Mouse (Mus musculus) liver, embryonic 15.5 days (tissue): ENCODE measurements at regions not wholly inside any gene's neighbourhood (a gene's known extent, or its start where the extent isn't known, plus 50 kb on each side); places are given as distances from the start of the nearest gene placed in this dataset.

Experiments used
- ATAC-seq: fragments of 200-750 bp; cut with Nextera tagmentation; 2 replicates; pipeline ENCODE4 v1.8.0; 2017; ENCODE audit warnings: moderate number of reproducible peaks, mild to moderate bottlenecking, moderate library complexity; ENCODE audit not compliant: insufficient read depth
- H3K27ac ChIP-seq: fragments of 300-500 bp; sonication (generic); replicated peaks from 2 replicates; pipeline ENCODE4 v1.5.1; 2015; ENCODE audit warnings: mild to moderate bottlenecking, inconsistent platforms
- H3K27me3 ChIP-seq: fragments of 300-500 bp; sonication (generic); 2 replicates; pipeline ENCODE4 v1.6.1; 2015; ENCODE audit warnings: mild to moderate bottlenecking, inconsistent platforms
- H3K36me3 ChIP-seq: fragments of 300-500 bp; sonication (generic); replicated peaks from 2 replicates; pipeline ENCODE4 v1.6.1; 2015; ENCODE audit warnings: moderate library complexity, mild to moderate bottlenecking, inconsistent platforms
- H3K4me1 ChIP-seq: fragments of 300-500 bp; sonication (generic); replicated peaks from 2 replicates; pipeline ENCODE4 v1.6.1; 2015; ENCODE audit warnings: inconsistent platforms
- H3K4me2 ChIP-seq: fragments of 300-500 bp; sonication (generic); 2 replicates; pipeline ENCODE4 v1.6.1; 2015; ENCODE audit warnings: moderate library complexity, mild to moderate bottlenecking, inconsistent platforms
- H3K4me3 ChIP-seq: fragments of 300-500 bp; sonication (generic); replicated peaks from 2 replicates; pipeline ENCODE4 v1.5.1; 2015; ENCODE audit warnings: mild to moderate bottlenecking, inconsistent platforms
- H3K9ac ChIP-seq: fragments of 300-500 bp; sonication (generic); 2 replicates; pipeline ENCODE4 v1.6.1; 2015; ENCODE audit warnings: moderate library complexity, mild to moderate bottlenecking, inconsistent platforms
- H3K9me3 ChIP-seq: fragments of 300-500 bp; sonication (generic); replicated peaks from 2 replicates; pipeline ENCODE4 v1.6.1; 2016; ENCODE audit warnings: inconsistent platforms
- WGBS: fragments of 180-500 bp; shearing (Covaris S2); methylation state at CpG from one replicate; pipeline ENCODE4 v1.1.7; 2015; ENCODE audit warnings: mixed read lengths; ENCODE audit not compliant: insufficient replicate concordance; 5-methylcytosine and 5-hydroxymethylcytosine counted together

- no peaks in the 10 kb centered on the region for H3K36me3 ChIP-seq
- WGBS = 67% methylated on average over 9 of the region's 9 CpGs
- peaks cover 7% of the 10 kb centered on the region; the same call in 1 of the 2 replicates for H3K27me3 ChIP-seq
- no peaks in the 10 kb centered on the region for H3K9me3 ChIP-seq
- H3K27ac ChIP-seq = no peak overlapping the region
- ATAC-seq = no peak
- H3K4me3 ChIP-seq = no peak overlapping the region
- no peak overlapping the region for H3K9ac ChIP-seq
- H3K4me1 ChIP-seq = no peaks in the 10 kb centered on the region
- H3K4me2 ChIP-seq = no peak overlapping the region
Observed at GRCm38 (mm10) chr13:112211841-112212240, 76.4 kb upstream of the Ankrd55 start.

- H3K9me3 ChIP-seq = no peaks in the 10 kb centered on the region
Observed at GRCm38 (mm10) chr13:112212391-112212790, 75.9 kb upstream of the Ankrd55 start.

GRCm38 (mm10) chr13:112213652-112214081 is 74.6 kb upstream of the Ankrd55 start:
- no peak overlapping the region for H3K9ac ChIP-seq
- H3K4me3 ChIP-seq = no peak overlapping the region
- no peaks in the 10 kb centered on the region for H3K4me1 ChIP-seq
- WGBS = 71% methylated on average over 17 of the region's 17 CpGs
- no peaks in the 10 kb centered on the region for H3K36me3 ChIP-seq
- no peak overlapping the region for H3K27ac ChIP-seq
- H3K9me3 ChIP-seq = no peaks in the 10 kb centered on the region
- H3K4me2 ChIP-seq = no peak overlapping the region
- no peak for ATAC-seq
- peaks cover 7% of the 10 kb centered on the region; the same call in 1 of the 2 replicates for H3K27me3 ChIP-seq

More at GRCm38 (mm10) chr13:112212391-112212790, 75.9 kb upstream of the Ankrd55 start:
- WGBS = 68% methylated on average over 12 of the region's 12 CpGs
- H3K27me3 ChIP-seq = peaks cover 7% of the 10 kb centered on the region; the same call in 1 of the 2 replicates
- no peak overlapping the region for H3K4me2 ChIP-seq
- no peak overlapping the region for H3K4me3 ChIP-seq
- ATAC-seq = no peak
- no peaks in the 10 kb centered on the region for H3K36me3 ChIP-seq
- H3K9ac ChIP-seq = no peak overlapping the region
- no peaks in the 10 kb centered on the region for H3K4me1 ChIP-seq
- no peak overlapping the region for H3K27ac ChIP-seq

- 82% methylated on average over 14 of the region's 14 CpGs for WGBS
- no peak overlapping the region for H3K4me3 ChIP-seq
- H3K9me3 ChIP-seq = no peaks in the 10 kb centered on the region
- no peak for ATAC-seq
- H3K27me3 ChIP-seq = 0 out of 2 replicates have a peak, but pooled peaks cover 1% of the 10 kb centered on the region
- H3K4me2 ChIP-seq = no peak overlapping the region
- H3K36me3 ChIP-seq = no peaks in the 10 kb centered on the region
- no peak overlapping the region for H3K9ac ChIP-seq
- no peaks in the 10 kb centered on the region for H3K4me1 ChIP-seq
- no peak overlapping the region for H3K27ac ChIP-seq
Observed at GRCm38 (mm10) chr13:112216084-112216483, 72.2 kb upstream of the Ankrd55 start.

- H3K4me3 ChIP-seq = no peak overlapping the region
- 60% methylated on average over 5 of the region's 5 CpGs for WGBS
- H3K4me2 ChIP-seq = no peak overlapping the region
- no peaks in the 10 kb centered on the region for H3K9me3 ChIP-seq
- H3K4me1 ChIP-seq = no peaks in the 10 kb centered on the region
- no peaks in the 10 kb centered on the region for H3K27me3 ChIP-seq
- ATAC-seq = no peak
- no peaks in the 10 kb centered on the region for H3K36me3 ChIP-seq
- H3K9ac ChIP-seq = no peak overlapping the region
- H3K27ac ChIP-seq = no peak overlapping the region
Observed at GRCm38 (mm10) chr13:112218389-112218788, 69.9 kb upstream of the Ankrd55 start.

- Histone ChIP-seq H3K9ac (no peak overlapping the region), H3K4me3 (no peak overlapping the region), H3K36me3 (no peaks in the 10 kb centered on the region), H3K27me3 (no peaks in the 10 kb centered on the region), H3K4me2 (no peak overlapping the region), H3K9me3 (no peaks in the 10 kb centered on the region), H3K27ac (no peak overlapping the region), H3K4me1 (no peaks in the 10 kb centered on the region)
- WGBS = 76% methylated on average over 8 of the region's 8 CpGs
- no peak for ATAC-seq
Observed at GRCm38 (mm10) chr13:112220184-112220583, 68.1 kb upstream of the Ankrd55 start.

- Histone ChIP-seq H3K36me3 (no peaks in the 10 kb centered on the region), H3K4me1 (no peaks in the 10 kb centered on the region), H3K9ac (no peak overlapping the region), H3K9me3 (no peaks in the 10 kb centered on the region), H3K27me3 (no peaks in the 10 kb centered on the region), H3K27ac (no peak overlapping the region), H3K4me2 (no peak overlapping the region), H3K4me3 (no peak overlapping the region)
- WGBS = 67% methylated on average over 2 of the region's 2 CpGs
- no peak for ATAC-seq
Observed at GRCm38 (mm10) chr13:112223616-112224015, 64.6 kb upstream of the Ankrd55 start.

GRCm38 (mm10) chr13:112227766-112228165 is 60.5 kb upstream of the Ankrd55 start:
- Histone ChIP-seq H3K9me3 (no peaks in the 10 kb centered on the region), H3K9ac (no peak overlapping the region), H3K36me3 (no peaks in the 10 kb centered on the region), H3K4me1 (no peaks in the 10 kb centered on the region), H3K4me3 (no peak overlapping the region), H3K27me3 (no peaks in the 10 kb centered on the region), H3K27ac (no peak overlapping the region), H3K4me2 (no peak overlapping the region)
- no peak for ATAC-seq
- WGBS = 58% methylated on average over 13 of the region's 13 CpGs

GRCm38 (mm10) chr13:112228846-112229245 is 59.4 kb upstream of the Ankrd55 start:
- no peaks in the 10 kb centered on the region for H3K36me3 ChIP-seq
- no peaks in the 10 kb centered on the region for H3K27me3 ChIP-seq
- no peaks in the 10 kb centered on the region for H3K9me3 ChIP-seq
- no peak overlapping the region for H3K4me3 ChIP-seq
- no peaks in the 10 kb centered on the region for H3K4me1 ChIP-seq
- H3K4me2 ChIP-seq = no peak overlapping the region
- H3K9ac ChIP-seq = no peak overlapping the region
- ATAC-seq = no peak
- WGBS = 43% methylated on average over 4 of the region's 4 CpGs
- H3K27ac ChIP-seq = no peak overlapping the region

- H3K9me3 ChIP-seq = no peaks in the 10 kb centered on the region
- no peak overlapping the region for H3K9ac ChIP-seq
- no peak for ATAC-seq
- no peak overlapping the region for H3K4me3 ChIP-seq
- H3K4me2 ChIP-seq = no peak overlapping the region
- 50% methylated on average over 3 of the region's 3 CpGs for WGBS
- no peaks in the 10 kb centered on the region for H3K36me3 ChIP-seq
- H3K27me3 ChIP-seq = no peaks in the 10 kb centered on the region
- H3K4me1 ChIP-seq = no peaks in the 10 kb centered on the region
- no peak overlapping the region for H3K27ac ChIP-seq
Observed at GRCm38 (mm10) chr13:112230176-112230575, 58.1 kb upstream of the Ankrd55 start.

- Histone ChIP-seq H3K4me3 (no peak overlapping the region), H3K9me3 (no peaks in the 10 kb centered on the region), H3K27ac (no peak overlapping the region), H3K27me3 (no peaks in the 10 kb centered on the region), H3K9ac (no peak overlapping the region), H3K4me1 (no peaks in the 10 kb centered on the region), H3K4me2 (no peak overlapping the region), H3K36me3 (no peaks in the 10 kb centered on the region)
- no peak for ATAC-seq
- 57% methylated on average over 6 of the region's 6 CpGs for WGBS
Observed at GRCm38 (mm10) chr13:112234695-112235094, 53.6 kb upstream of the Ankrd55 start.

GRCm38 (mm10) chr13:112236956-112237355 is 51.3 kb upstream of the Ankrd55 start:
- no peaks in the 10 kb centered on the region for H3K27me3 ChIP-seq
- no peak overlapping the region for H3K9ac ChIP-seq
- no peak overlapping the region for H3K27ac ChIP-seq
- H3K4me2 ChIP-seq = no peak overlapping the region
- H3K36me3 ChIP-seq = no peaks in the 10 kb centered on the region
- no peaks in the 10 kb centered on the region for H3K9me3 ChIP-seq
- ATAC-seq = no peak
- H3K4me1 ChIP-seq = 0 out of 2 replicates have a peak, but pooled peaks cover 3% of the 10 kb centered on the region
- H3K4me3 ChIP-seq = no peak overlapping the region
- WGBS = 61% methylated on average over 6 of the region's 6 CpGs
